In the genomic region with DNA sequence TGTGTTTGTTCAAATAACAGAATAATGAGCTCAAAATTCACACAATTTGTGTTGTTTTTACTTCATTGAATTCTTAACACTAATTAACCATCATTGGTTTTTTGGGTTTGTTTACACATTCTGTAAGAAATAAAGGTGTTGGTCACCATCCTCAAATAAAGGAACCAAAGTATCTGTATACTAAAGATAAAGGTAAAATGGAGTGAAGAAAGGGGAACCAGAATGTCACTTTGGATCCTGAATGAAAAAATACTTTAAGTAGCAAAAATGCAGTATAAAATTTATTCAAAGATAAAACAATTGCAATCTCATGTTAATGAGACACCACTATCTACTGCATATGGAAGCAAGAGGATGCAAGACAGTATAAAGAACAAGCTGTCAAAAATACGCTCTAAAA, we compare ENCODE assay signal across 27 mouse cellular contexts. TPM values are rescaled to one million over a fixed set of nuclear protein-coding genes. Genes with fewer than 3 reads are reported as not detected.
"Had no signal": no experiment of that assay in that cellular context is flagged by ENCODE, and none has a peak within 500 bp of the region (broad histone marks: within the 10 kb centered on the region; RNA-seq: fewer than 3 reads in every experiment).

No protein-coding gene starts in this region.

- H3K4me2 ChIP-seq: lung, embryonic 14.5 days; midbrain, embryonic 12.5 days; midbrain, embryonic 15.5 days; neural tube, embryonic 12.5 days; neural tube, embryonic 15.5 days had no signal

- H3K27me3 ChIP-seq: midbrain, embryonic 12.5 days; midbrain, embryonic 15.5 days; neural tube, embryonic 12.5 days; neural tube, embryonic 15.5 days had no signal

- ATAC-seq: intestine, postnatal 0 days; lung, postnatal 0 days; midbrain, embryonic 15.5 days had no signal

- H3K4me3 ChIP-seq: left cerebral cortex, adult 2 months; midbrain, embryonic 12.5 days; midbrain, embryonic 15.5 days; neural tube, embryonic 12.5 days; neural tube, embryonic 15.5 days had no signal

- DNase-seq: kidney, adult 2 months; kidney, postnatal 10 days; kidney, postnatal 36 days; layer of hippocampus, postnatal 36 days; lung, embryonic 14.5 days; right cerebral cortex, adult 18-20 months; right cerebral cortex, postnatal 14 days; right cerebral cortex, postnatal 4 days; thymus, postnatal 25 days had no signal

- H3K27ac ChIP-seq: left cerebral cortex, adult 2 months; macrophage; midbrain, embryonic 12.5 days; midbrain, embryonic 15.5 days; neural tube, embryonic 12.5 days; neural tube, embryonic 15.5 days; stomach, postnatal 0 days had no signal

- H3K36me3 ChIP-seq: midbrain, embryonic 12.5 days; midbrain, embryonic 15.5 days; neural tube, embryonic 12.5 days; neural tube, embryonic 15.5 days had no signal

- H3K9ac ChIP-seq: lung, embryonic 14.5 days; midbrain, embryonic 12.5 days; midbrain, embryonic 15.5 days; neural tube, embryonic 12.5 days; neural tube, embryonic 15.5 days had no signal

- H3K9me3 ChIP-seq: midbrain, embryonic 12.5 days; midbrain, embryonic 15.5 days; neural tube, embryonic 12.5 days; neural tube, embryonic 15.5 days had no signal

- H3K4me1 ChIP-seq: midbrain, embryonic 12.5 days; midbrain, embryonic 15.5 days; neural tube, embryonic 12.5 days; neural tube, embryonic 15.5 days had no signal

RNA-seq across cellular contexts. Expression of a gene that starts 0.6 kb away (rescaled TPM):
- total RNA-seq: layer of hippocampus, adult 8-10 months; layer of hippocampus, postnatal 10 days; layer of hippocampus, postnatal 36 days; left cerebral cortex, adult 2 months; left cerebral cortex, postnatal 10 days; left cerebral cortex, postnatal 36 days had no signal
- polyA plus RNA-seq: kidney, adult 2 months; macrophage had no signal

RNA-seq across cellular contexts. Expression of a gene that starts 4.8 kb away (rescaled TPM):
- total RNA-seq: layer of hippocampus, adult 8-10 months; layer of hippocampus, postnatal 10 days; layer of hippocampus, postnatal 36 days; left cerebral cortex, adult 2 months; left cerebral cortex, postnatal 10 days; left cerebral cortex, postnatal 36 days; megakaryocyte, adult 5-6 weeks had no signal
- polyA plus RNA-seq: kidney, embryonic 14.5 days; limb, embryonic 11.5 days; lung, embryonic 14.5 days; macrophage; midbrain, embryonic 12.5 days; midbrain, embryonic 15.5 days; neural tube, embryonic 12.5 days; neural tube, embryonic 15.5 days; stomach, embryonic 14.5 days; stomach, postnatal 0 days; thymus, postnatal 0 days had no signal
